Mouse (Mus musculus) midbrain, embryonic 16.5 days (tissue): ENCODE data around the gene Plekhh2. TPM values are rescaled to one million over a fixed set of nuclear protein-coding genes. Genes with fewer than 3 reads are reported as not detected.

Source experiments
- ATAC-seq: fragments of 200-750 bp; cut with Nextera tagmentation; 2 replicates; pipeline ENCODE4 v1.8.0; 2017; ENCODE audit warnings: moderate TSS enrichment
- H3K27ac ChIP-seq: fragments of 300-500 bp; sonication (generic); 2 replicates; pipeline ENCODE4 v1.5.1; 2014; ENCODE audit warnings: mild to moderate bottlenecking, low read length, mixed read lengths
- H3K27me3 ChIP-seq: fragments of 300-500 bp; sonication (generic); 2 replicates; pipeline ENCODE4 v1.6.1; 2014; ENCODE audit warnings: low read depth, low read length, mixed read lengths; ENCODE audit not compliant: control insufficient read depth, insufficient read depth
- H3K36me3 ChIP-seq: fragments of 300-500 bp; sonication (generic); 2 replicates; pipeline ENCODE4 v1.6.1; 2014; ENCODE audit warnings: mild to moderate bottlenecking, low read length, moderate library complexity, mixed read lengths; ENCODE audit not compliant: control insufficient read depth, insufficient read depth
- H3K4me1 ChIP-seq: fragments of 300-500 bp; sonication (generic); 2 replicates; pipeline ENCODE4 v1.6.1; 2014; ENCODE audit warnings: mild to moderate bottlenecking, low read length, mixed read lengths; ENCODE audit not compliant: control insufficient read depth, insufficient read depth
- H3K4me2 ChIP-seq: fragments of 300-500 bp; sonication (generic); 2 replicates; pipeline ENCODE4 v1.6.1; 2014; ENCODE audit warnings: mild to moderate bottlenecking, low read length, mixed read lengths
- H3K4me3 ChIP-seq: fragments of 300-500 bp; sonication (generic); 2 replicates; pipeline ENCODE4 v1.5.1; 2014; ENCODE audit warnings: low read depth, mild to moderate bottlenecking, low read length, moderate library complexity, mixed read lengths
- H3K9ac ChIP-seq: fragments of 300-500 bp; sonication (generic); 2 replicates; pipeline ENCODE4 v1.6.1; 2014; ENCODE audit warnings: low read depth, low read length, mixed read lengths
- H3K9me3 ChIP-seq: fragments of 300-500 bp; sonication (generic); replicated peaks from 2 replicates; pipeline ENCODE4 v1.6.1; 2014; ENCODE audit warnings: mild to moderate bottlenecking, low read length, mixed read lengths; ENCODE audit not compliant: control insufficient read depth, poor library complexity, severe bottlenecking
- WGBS: fragments of 180-500 bp; shearing (Covaris S2); extraction: QIAGEN DNeasy Blood & Tissue Kit; methylation state at CpG from one replicate; pipeline ENCODE4 v1.1.7; 2014; 5-methylcytosine and 5-hydroxymethylcytosine counted together
- polyA plus RNA-seq: library from polyadenylated mRNA; unstranded; fragments of >200 nt; fragmentation: Nextera tagmentation; extraction: Ambion mirVana; gene quantifications from 2 replicates; pipeline ENCODE4 v1.2.1, GENCODE M21; 2015

Plekhh2 gene
- polyA plus RNA-seq, 1 experiment from 2014 or later, result 2.3 TPM

GRCm38 (mm10) chr17:84658195-84658594 lies 146.5 kb downstream of the Plekhh2 start:
- WGBS, result 66% methylated on average over 5 of the region's 5 CpGs
- no peak overlapping the region for H3K27ac ChIP-seq
- H3K4me1 ChIP-seq, result peaks cover 15% of the 10 kb centered on the region
- H3K9ac ChIP-seq, result no peak overlapping the region
- no peak for ATAC-seq
- no peaks in the 10 kb centered on the region for H3K36me3 ChIP-seq
- H3K27me3 ChIP-seq, result no peaks in the 10 kb centered on the region
- H3K9me3 ChIP-seq, result no peaks in the 10 kb centered on the region
- no peak overlapping the region for H3K4me2 ChIP-seq
- H3K4me3 ChIP-seq, result no peak overlapping the region

GRCm38 (mm10) chr17:84658951-84659350 lies 147.3 kb downstream of the Plekhh2 start:
- H3K4me1 ChIP-seq, result peaks cover 15% of the 10 kb centered on the region
- H3K4me2 ChIP-seq, result no peak overlapping the region
- H3K9me3 ChIP-seq, result no peaks in the 10 kb centered on the region
- no peaks in the 10 kb centered on the region for H3K36me3 ChIP-seq
- WGBS, result 72% methylated on average over 8 of the region's 8 CpGs
- no peaks in the 10 kb centered on the region for H3K27me3 ChIP-seq
- H3K27ac ChIP-seq, result no peak overlapping the region
- no peak overlapping the region for H3K4me3 ChIP-seq
- no peak for ATAC-seq
- no peak overlapping the region for H3K9ac ChIP-seq

- ATAC-seq, result no peak
- no peaks in the 10 kb centered on the region for H3K27me3 ChIP-seq
- H3K9me3 ChIP-seq, result no peaks in the 10 kb centered on the region
- H3K9ac ChIP-seq, result no peak overlapping the region
- H3K4me3 ChIP-seq, result no peak overlapping the region
- H3K27ac ChIP-seq, result no peak overlapping the region
- WGBS, result 64% methylated on average over 10 of the region's 10 CpGs
- no peaks in the 10 kb centered on the region for H3K4me1 ChIP-seq
- no peak overlapping the region for H3K4me2 ChIP-seq
- H3K36me3 ChIP-seq, result no peaks in the 10 kb centered on the region
Observed at GRCm38 (mm10) chr17:84665053-84665452, 153.4 kb downstream of the Plekhh2 start.

- H3K4me2 ChIP-seq, result no peak overlapping the region
- H3K9me3 ChIP-seq, result no peaks in the 10 kb centered on the region
- no peaks in the 10 kb centered on the region for H3K4me1 ChIP-seq
- ATAC-seq, result no peak
- H3K4me3 ChIP-seq, result no peak overlapping the region
- 65% methylated on average over 9 of the region's 9 CpGs for WGBS
- no peak overlapping the region for H3K9ac ChIP-seq
- 0 out of 2 replicates have a peak overlapping the region, but pooled peaks have one; percentile 47 for H3K27ac ChIP-seq
- H3K27me3 ChIP-seq, result no peaks in the 10 kb centered on the region
- H3K36me3 ChIP-seq, result no peaks in the 10 kb centered on the region
Observed at GRCm38 (mm10) chr17:84665691-84666090, 154.0 kb downstream of the Plekhh2 start.

- no peak for ATAC-seq
- H3K4me2 ChIP-seq, result no peak overlapping the region
- H3K9me3 ChIP-seq, result no peaks in the 10 kb centered on the region
- H3K4me1 ChIP-seq, result peaks cover 3% of the 10 kb centered on the region; the same call in 1 of the 2 replicates
- no peak overlapping the region for H3K27ac ChIP-seq
- 92% methylated on average over 3 of the region's 3 CpGs for WGBS
- no peaks in the 10 kb centered on the region for H3K27me3 ChIP-seq
- H3K4me3 ChIP-seq, result no peak overlapping the region
- H3K36me3 ChIP-seq, result no peaks in the 10 kb centered on the region
- H3K9ac ChIP-seq, result no peak overlapping the region
Observed at GRCm38 (mm10) chr17:84667848-84668247, 156.2 kb downstream of the Plekhh2 start.

Other genes with a start within 250 kb of the Plekhh2 start
- 6.5 and 7.3 TPM in 2 replicates for gene Thada, start 45.7 kb upstream of the Plekhh2 start, polyA plus RNA-seq
- gene Dync2li1, start 114.6 kb downstream of the Plekhh2 start, polyA plus RNA-seq, result 38.8 and 40.6 TPM in 2 replicates
- gene Abcg8, start 164.4 kb downstream of the Plekhh2 start, polyA plus RNA-seq, result 0.08 TPM in 1 of 2 replicates, not detected in the other
- gene Abcg5, start 171.1 kb downstream of the Plekhh2 start, polyA plus RNA-seq, result 1.5 and 2.7 TPM in 2 replicates